Mouse (Mus musculus): Measurements from ENCODE around the gene Stn1.

GRCm38 (mm10) chr19:47460120-47460960 is 77.0 kb downstream of the Stn1 start:
- TF ChIP-seq CTCF (IDR thresholded peaks at IDR 0.05): no peak
- no peak for TF ChIP-seq EP300 (IDR thresholded peaks at IDR 0.05; ENCODE audit: insufficient read depth, low read depth, low read length)

All from heart, adult 2 months (tissue).